Mouse (Mus musculus) intestine, embryonic 16.5 days (tissue): Measurements from ENCODE around the gene Zbtb40. TPM values are rescaled to one million over a fixed set of nuclear protein-coding genes. Genes with fewer than 3 reads are reported as not detected.
A peak's percentile ranks its signal among the peaks of the same experiment; 100 is the strongest.

Experiments used
- ATAC-seq: fragments of 200-750 bp; cut with Nextera tagmentation; 2 replicates; pipeline ENCODE4 v1.8.0; 2017; ENCODE audit warnings: moderate TSS enrichment, moderate library complexity
- H3K27ac ChIP-seq: fragments of 300-500 bp; sonication (generic); 2 replicates; pipeline ENCODE4 v1.5.1; 2014; ENCODE audit warnings: mild to moderate bottlenecking, low read length
- H3K27me3 ChIP-seq: fragments of 300-500 bp; sonication (generic); replicated peaks from 2 replicates; pipeline ENCODE4 v1.6.1; 2014; ENCODE audit warnings: low read length, control low read depth, mixed read lengths; ENCODE audit not compliant: control insufficient read depth, insufficient read depth
- H3K36me3 ChIP-seq: fragments of 300-500 bp; sonication (generic); 2 replicates; pipeline ENCODE4 v1.6.1; 2014; ENCODE audit warnings: low read length, control low read depth; ENCODE audit not compliant: control insufficient read depth, insufficient read depth
- H3K4me1 ChIP-seq: fragments of 300-500 bp; sonication (generic); 2 replicates; pipeline ENCODE4 v1.6.1; 2014; ENCODE audit warnings: low read length, control low read depth, mixed read lengths; ENCODE audit not compliant: control insufficient read depth, insufficient read depth
- H3K4me2 ChIP-seq: fragments of 300-500 bp; sonication (generic); 2 replicates; pipeline ENCODE4 v1.6.1; 2014; ENCODE audit warnings: low read depth, low read length, control low read depth
- H3K4me3 ChIP-seq: fragments of 300-500 bp; sonication (generic); 2 replicates; pipeline ENCODE4 v1.5.1; 2014; ENCODE audit warnings: mild to moderate bottlenecking, low read length
- H3K9ac ChIP-seq: fragments of 300-500 bp; sonication (generic); 2 replicates; pipeline ENCODE4 v1.6.1; 2014; ENCODE audit warnings: low read depth, low read length
- H3K9me3 ChIP-seq: fragments of 300-500 bp; sonication (generic); 2 replicates; pipeline ENCODE4 v1.6.1; 2016; ENCODE audit warnings: low read length, control low read depth; ENCODE audit not compliant: control insufficient read depth
- WGBS: fragments of 180-500 bp; shearing (Covaris S2); extraction: QIAGEN DNeasy Blood & Tissue Kit; methylation state at CpG from one replicate; pipeline ENCODE4 v1.1.7; 2014; 5-methylcytosine and 5-hydroxymethylcytosine counted together
- polyA plus RNA-seq: library from polyadenylated mRNA; unstranded; fragments of >200 nt; fragmentation: Nextera tagmentation; extraction: Ambion mirVana; gene quantifications from 2 replicates; pipeline ENCODE4 v1.2.1, GENCODE M21; 2015

The Zbtb40 gene
- polyA plus RNA-seq, 1 experiment from 2014 or later: 3.0 TPM

DNA sequence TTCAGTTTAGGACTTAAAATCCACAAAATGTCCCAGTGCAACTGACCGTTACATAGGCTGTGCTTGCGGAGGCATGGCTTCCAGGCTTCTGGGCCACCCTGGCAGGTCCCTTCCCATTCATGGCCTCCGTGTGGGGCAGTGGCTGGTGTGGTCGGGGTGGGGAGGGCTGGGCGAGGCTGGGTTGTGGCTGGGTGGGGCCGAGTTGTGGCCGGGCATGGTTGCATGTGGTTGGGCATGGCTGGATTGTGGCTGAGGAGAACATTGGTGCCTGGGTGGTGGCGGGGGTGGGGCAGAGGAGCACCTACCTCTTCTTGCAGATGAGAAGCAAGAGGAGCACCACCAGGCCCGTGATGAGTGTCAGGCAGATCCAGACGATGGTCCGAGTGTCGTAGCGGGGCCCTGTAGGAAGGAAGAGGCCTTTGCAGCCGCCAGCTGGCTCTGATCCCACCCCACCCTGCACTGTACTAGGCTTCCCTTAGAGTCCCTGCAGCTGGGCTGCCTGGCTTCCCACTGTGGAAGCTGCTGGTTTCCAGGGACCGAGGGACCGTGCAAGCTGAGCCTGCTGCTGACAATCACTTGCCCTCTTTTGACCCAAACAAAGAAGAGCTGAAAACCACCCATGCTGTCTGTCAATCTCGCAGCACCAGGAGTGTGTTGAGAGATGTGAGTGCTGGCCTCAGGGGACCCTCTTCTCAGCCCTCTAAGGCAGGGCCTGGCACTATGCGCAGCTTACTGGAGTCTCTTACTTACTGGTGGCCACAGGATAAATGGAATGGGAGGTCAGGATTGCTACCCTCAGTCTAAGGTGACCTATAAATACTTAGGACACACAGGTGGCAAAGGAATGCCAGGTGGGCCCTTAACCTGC is 113.6 kb downstream of the Zbtb40 start:
- Histone ChIP-seq H3K9me3 (no peaks in the 10 kb centered on the region), H3K36me3 (no peaks in the 10 kb centered on the region), H3K4me1 (no peaks in the 10 kb centered on the region), H3K27me3 (no peaks in the 10 kb centered on the region), H3K4me3 (no peak overlapping the region), H3K27ac (no peak overlapping the region), H3K9ac (no peak overlapping the region), H3K4me2 (no peak overlapping the region)
- 55% methylated on average over 18 of the region's 18 CpGs for WGBS
- peak; percentile 53; the same call in 1 of the 2 replicates for ATAC-seq

DNA sequence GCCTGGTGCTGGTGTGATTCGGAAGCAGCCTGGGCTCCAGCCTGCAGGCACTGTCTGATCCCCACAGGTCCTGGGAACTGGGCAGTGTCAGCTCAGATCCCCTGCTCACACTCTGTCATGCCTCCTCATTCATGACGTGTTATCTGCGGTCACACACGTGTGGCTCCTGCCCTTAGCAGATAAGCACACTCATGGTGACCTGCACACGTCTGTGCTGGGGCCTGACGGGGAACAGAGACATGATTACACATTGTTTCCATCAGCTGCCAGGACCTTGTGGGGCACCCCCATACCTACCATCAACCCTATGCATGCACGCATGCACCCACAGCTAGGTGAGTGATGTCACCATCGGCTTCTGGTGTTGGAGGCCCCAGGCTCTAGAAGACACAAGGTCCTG is 118.1 kb downstream of the Zbtb40 start:
- H3K4me3 ChIP-seq: no peak overlapping the region
- no peak overlapping the region for H3K4me2 ChIP-seq
- no peaks in the 10 kb centered on the region for H3K4me1 ChIP-seq
- WGBS: 83% methylated on average over 8 of the region's 8 CpGs
- H3K27ac ChIP-seq: no peak overlapping the region
- no peaks in the 10 kb centered on the region for H3K9me3 ChIP-seq
- no peak overlapping the region for H3K9ac ChIP-seq
- ATAC-seq: peak; percentile 31; the same call in 1 of the 2 replicates
- no peaks in the 10 kb centered on the region for H3K36me3 ChIP-seq
- peaks cover 5% of the 10 kb centered on the region; the same call in 1 of the 2 replicates for H3K27me3 ChIP-seq

Other genes with a start within 250 kb of the Zbtb40 start
- 3.1 and 3.5 TPM in 2 replicates for gene Ephb2, start 212.8 kb downstream of the Zbtb40 start, polyA plus RNA-seq
- gene C1qb, start 162.6 kb downstream of the Zbtb40 start, polyA plus RNA-seq: 76.3 and 77.6 TPM in 2 replicates
- gene C1qc, start 155.7 kb downstream of the Zbtb40 start, polyA plus RNA-seq: 28.4 and 32.9 TPM in 2 replicates
- gene C1qa, start 150.0 kb downstream of the Zbtb40 start, polyA plus RNA-seq: 60.4 and 60.6 TPM in 2 replicates
- gene Epha8, start 92.0 kb downstream of the Zbtb40 start, polyA plus RNA-seq: 0.33 and 0.54 TPM in 2 replicates
- gene Wnt4, start 228.7 kb upstream of the Zbtb40 start, polyA plus RNA-seq: 1.0 TPM in 2 replicates